Mouse (Mus musculus) right cerebral cortex, adult 2 months (tissue): Measurements from ENCODE around the gene Tmem150c.

Experiments used
- DNase-seq, 2 experiments: peaks; one replicate each; pipeline ENCODE4 v3.0.0; 2021 to 2022; ENCODE audit warnings: low spot score in 2 of 2

Gene Tmem150c

DNA sequence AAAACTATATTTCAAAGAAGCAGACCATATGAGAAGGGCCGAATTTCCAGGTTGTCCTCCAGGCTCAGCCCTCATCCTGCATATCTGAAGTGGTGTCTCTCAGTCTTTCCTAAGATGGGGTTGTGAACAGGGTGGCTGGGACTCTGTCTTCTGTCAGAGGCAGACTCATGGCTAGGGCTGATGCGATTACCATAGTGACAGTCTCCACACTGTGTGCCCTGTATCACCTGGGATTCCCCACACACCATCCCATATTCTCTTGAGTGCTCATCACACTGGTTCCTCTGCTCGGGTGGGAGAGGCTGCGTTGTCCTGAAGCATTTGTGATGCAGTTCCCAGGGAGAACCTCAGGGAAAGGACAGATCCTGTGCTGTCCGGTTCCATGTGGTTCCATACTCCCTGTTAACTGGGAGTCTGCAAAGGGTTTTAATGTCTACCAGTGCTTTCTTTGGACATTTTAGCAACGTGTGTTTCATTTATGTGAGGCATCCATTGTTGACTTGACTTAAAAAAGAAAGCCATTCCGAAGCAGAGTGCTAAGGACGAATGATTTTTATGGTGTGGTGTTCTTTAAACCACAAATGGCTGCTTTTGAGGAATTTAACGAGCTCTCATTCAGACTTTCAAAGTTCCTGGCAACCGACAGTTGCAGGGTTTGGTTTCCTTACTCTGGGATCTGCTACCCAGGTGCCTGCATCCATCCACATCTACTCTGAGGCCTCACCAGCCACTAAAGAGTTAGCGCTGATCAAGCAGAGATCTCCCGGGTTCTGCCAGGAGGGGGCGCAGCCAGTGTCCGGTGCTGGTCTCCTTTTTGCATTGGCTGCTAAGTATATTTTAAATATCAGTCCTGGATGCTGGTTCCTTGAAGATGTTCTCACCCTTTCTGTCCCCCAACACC lies 7.2 kb upstream of the Tmem150c start:
- DNase-seq, result peak; percentile 56 to 58

DNA sequence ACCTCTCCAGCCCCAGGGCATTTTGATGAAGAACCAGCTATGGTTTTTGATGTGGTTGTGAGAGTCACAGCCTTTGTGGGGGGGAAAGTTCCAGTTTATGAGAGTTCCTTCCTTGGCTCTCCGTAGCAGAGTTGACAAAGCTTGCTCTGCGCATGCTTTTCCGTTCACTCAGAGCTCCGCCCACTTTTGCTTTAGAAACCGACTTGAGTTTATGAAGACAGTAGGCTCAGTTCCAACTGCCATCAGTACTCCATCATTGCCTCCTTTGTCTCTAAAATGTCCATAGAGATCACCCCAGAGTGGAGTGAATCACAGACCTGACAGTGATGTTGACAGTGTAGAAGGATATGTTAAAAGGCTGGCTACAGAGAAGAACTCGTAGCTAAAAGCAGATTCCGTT lies 3.8 kb upstream of the Tmem150c start:
- no peak for DNase-seq

DNA sequence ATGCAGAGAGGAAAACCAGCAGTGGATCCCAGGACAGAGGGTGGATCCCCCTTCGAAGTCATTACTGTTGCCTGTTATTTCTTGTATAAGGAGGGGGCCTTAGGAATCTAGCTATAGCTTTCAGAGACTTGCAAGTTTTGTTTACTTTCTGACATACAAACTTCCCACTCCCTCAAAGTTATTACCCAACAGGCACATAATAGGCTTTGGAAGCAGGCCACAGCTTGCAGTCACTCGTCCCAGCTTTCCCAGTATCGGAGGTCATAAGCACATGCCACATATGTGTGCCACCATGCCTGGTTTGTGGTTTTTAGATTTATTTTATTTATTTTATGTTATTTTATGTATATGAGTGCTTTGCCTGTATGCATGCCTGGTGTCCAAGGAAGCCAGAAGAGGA lies 3.2 kb upstream of the Tmem150c start:
- DNase-seq, result no peak

GRCm38 (mm10) chr5:100162053-100162452 lies 2.4 kb upstream of the Tmem150c start:
- DNase-seq, result no peak

DNA sequence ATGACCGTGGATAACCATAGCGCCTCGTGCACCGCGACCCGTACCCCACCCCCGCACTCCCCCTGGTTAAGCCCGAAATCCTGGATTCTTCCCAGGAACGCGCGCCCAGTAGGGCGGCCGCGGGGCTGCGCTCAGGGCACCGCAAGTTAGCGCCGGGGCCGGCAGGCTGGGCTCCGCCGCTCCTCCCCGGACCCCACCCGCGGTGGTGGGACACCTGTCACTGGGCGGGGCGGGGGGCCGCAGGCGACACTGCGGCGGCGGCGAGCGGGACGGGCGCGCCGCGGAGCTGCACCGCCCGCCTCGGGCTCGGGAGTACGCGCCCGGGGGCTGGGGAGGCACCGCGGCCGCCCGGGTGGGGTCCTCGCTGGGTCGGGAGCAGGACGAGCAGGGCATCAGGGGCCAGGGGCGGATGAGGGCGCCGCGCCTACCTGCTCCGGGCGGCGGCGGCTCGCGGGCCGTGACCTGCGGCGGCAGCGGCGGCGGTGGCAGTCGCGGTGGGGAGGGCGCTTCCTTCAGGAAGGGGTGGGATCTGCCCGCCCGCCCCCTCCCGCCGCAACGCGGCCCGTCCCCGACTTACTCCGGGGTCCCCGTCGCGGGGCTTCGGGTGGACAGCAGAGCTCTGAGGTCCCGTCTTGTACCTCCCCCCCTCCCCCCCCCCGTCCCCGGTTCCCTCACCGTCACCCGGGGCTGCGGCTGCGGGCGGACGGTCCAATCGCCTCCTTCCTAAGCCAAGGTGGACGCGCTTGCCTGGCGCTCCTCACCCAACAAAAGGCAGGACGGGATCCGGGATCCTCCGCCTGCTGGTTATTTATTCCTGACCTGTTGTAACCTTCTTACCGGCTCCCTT lies 594 bp downstream of the Tmem150c start:
- peak in 1 of 2 experiments; percentile 29 for DNase-seq

GRCm38 (mm10) chr5:100158301-100158700 lies 1.3 kb downstream of the Tmem150c start:
- no peak for DNase-seq

- DNase-seq, result no peak
Observed at GRCm38 (mm10) chr5:100155646-100156045, 4.0 kb downstream of the Tmem150c start.

- DNase-seq, result no peak
Observed at GRCm38 (mm10) chr5:100149967-100150366, 9.6 kb downstream of the Tmem150c start.

GRCm38 (mm10) chr5:100144836-100145235 lies 14.8 kb downstream of the Tmem150c start:
- DNase-seq, result no peak

- no peak for DNase-seq
Observed at GRCm38 (mm10) chr5:100127283-100127682, 32.3 kb downstream of the Tmem150c start.

- no peak for DNase-seq
Observed at GRCm38 (mm10) chr5:100125409-100126123, 34.0 kb downstream of the Tmem150c start.

GRCm38 (mm10) chr5:100124530-100124929 lies 35.1 kb downstream of the Tmem150c start:
- DNase-seq, result no peak

DNA sequence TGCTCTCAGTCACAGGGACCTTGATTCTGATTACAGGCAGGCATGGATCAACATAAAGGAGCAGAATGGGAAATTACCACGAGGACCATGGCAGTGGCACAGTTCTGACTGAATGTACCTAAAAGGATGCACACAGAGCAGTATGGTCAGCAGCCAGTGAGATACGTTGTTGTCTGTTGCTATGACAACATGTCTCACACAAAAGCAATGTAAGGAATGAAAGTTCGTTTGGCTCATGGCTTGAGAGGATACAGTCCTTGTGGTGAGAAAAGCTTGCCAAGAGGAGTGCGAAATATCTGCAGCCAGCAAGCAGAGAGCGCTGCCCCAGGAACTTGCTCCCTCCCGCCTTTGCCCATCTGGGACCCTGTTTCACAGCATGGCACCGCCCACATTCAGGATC lies 36.3 kb downstream of the Tmem150c start:
- DNase-seq, result no peak

DNA sequence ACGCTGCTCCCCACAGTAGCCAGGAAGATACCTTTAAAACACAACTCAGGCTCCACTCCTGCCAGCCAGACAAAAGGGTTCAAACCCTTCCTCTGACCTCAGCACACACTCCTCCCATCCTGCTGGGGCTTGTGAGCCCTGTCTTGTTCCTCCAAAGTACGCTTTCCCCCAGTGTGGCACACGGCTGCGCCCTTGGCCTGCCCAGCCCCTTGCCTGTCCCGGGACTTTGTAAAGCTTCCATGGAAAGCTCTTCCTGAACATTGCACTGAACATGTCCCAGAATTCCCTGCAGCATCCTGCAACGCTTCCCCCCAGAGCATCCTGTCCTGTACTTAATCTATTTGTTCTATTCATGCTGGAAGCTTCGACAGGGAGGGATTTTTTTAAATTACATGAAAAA lies 38.4 kb downstream of the Tmem150c start:
- no peak for DNase-seq

DNA sequence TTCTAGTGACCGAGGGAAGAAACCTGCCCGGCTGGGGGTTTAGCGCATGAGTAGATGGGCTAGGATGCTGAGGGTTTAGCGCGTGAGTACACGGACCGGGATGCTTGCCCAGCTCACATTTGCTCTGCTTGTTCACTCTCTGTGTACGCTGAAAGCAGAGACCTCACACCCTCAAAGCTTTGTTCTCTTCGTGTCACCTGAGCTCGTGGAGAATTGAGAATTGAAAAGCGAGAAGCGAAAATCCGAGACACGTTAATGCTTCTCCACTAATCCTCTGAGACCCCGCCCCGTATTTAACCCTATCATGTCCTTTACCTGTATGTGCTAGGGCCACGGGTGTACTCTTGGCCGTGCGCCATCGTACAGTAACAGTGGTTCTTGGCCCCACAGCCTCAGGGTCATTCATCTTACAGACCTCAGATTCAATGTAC lies 38.9 kb downstream of the Tmem150c start:
- DNase-seq, result no peak

DNA sequence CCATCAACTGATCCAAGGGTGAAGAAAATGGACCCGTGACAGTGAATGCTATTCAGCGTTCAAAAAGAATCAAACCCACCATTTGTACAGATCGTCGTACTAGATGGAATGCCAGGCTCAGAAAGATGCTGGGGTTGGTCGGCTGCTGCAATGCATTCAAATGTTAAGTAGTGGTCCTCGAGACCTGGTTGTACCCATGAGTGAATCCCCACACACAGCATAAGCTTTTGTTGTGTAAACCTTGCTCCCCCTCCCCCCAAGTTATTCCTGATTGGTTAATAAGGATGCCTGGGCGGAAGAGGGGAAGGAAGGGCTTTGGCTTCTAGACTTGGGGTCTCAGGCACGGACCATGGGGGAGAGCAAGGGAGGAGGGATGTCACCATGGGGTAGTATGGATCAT lies 40.3 kb downstream of the Tmem150c start:
- DNase-seq, result no peak

GRCm38 (mm10) chr5:100113403-100113802 lies 46.2 kb downstream of the Tmem150c start:
- DNase-seq, result no peak

GRCm38 (mm10) chr5:100110581-100110980 lies 49.0 kb downstream of the Tmem150c start:
- DNase-seq, result no peak

GRCm38 (mm10) chr5:100109543-100110282 lies 49.9 kb downstream of the Tmem150c start:
- DNase-seq, result peak in 1 of 2 experiments; percentile 28

GRCm38 (mm10) chr5:100108866-100109265 lies 50.7 kb downstream of the Tmem150c start:
- DNase-seq, result peak; percentile 57 to 67

GRCm38 (mm10) chr5:100102395-100102794 lies 57.2 kb downstream of the Tmem150c start:
- no peak for DNase-seq
